Mouse (Mus musculus) lung, embryonic 15.5 days (tissue): ENCODE measurements at regions not wholly inside any gene's neighbourhood (a gene's known extent, or its start where the extent isn't known, plus 50 kb on each side); places are given as distances from the start of the nearest gene placed in this dataset.

Source experiments
- ATAC-seq: fragments of 200-750 bp; cut with Nextera tagmentation; 2 replicates; pipeline ENCODE4 v1.8.0; 2017; ENCODE audit warnings: moderate number of reproducible peaks, borderline replicate concordance; ENCODE audit not compliant: low FRiP score, low TSS enrichment; ENCODE audit errors: extremely low read depth
- H3K27ac ChIP-seq: fragments of 300-500 bp; sonication (generic); 2 replicates; pipeline ENCODE4 v1.5.1; 2015; ENCODE audit warnings: moderate library complexity, mild to moderate bottlenecking, inconsistent platforms
- H3K27me3 ChIP-seq: fragments of 300-500 bp; sonication (generic); 2 replicates; pipeline ENCODE4 v1.6.1; 2015; ENCODE audit warnings: inconsistent platforms
- H3K36me3 ChIP-seq: fragments of 300-500 bp; sonication (generic); 2 replicates; pipeline ENCODE4 v1.6.1; 2015; ENCODE audit warnings: inconsistent platforms
- H3K4me1 ChIP-seq: fragments of 300-500 bp; sonication (generic); 2 replicates; pipeline ENCODE4 v1.6.1; 2015; ENCODE audit warnings: inconsistent platforms
- H3K4me2 ChIP-seq: fragments of 300-500 bp; sonication (generic); 2 replicates; pipeline ENCODE4 v1.6.1; 2015; ENCODE audit warnings: inconsistent platforms, mild to moderate bottlenecking, moderate library complexity
- H3K4me3 ChIP-seq: fragments of 300-500 bp; sonication (generic); 2 replicates; pipeline ENCODE4 v1.5.1; 2015; ENCODE audit warnings: mild to moderate bottlenecking, inconsistent platforms
- H3K9ac ChIP-seq: fragments of 300-500 bp; sonication (generic); 2 replicates; pipeline ENCODE4 v1.6.1; 2015; ENCODE audit warnings: inconsistent platforms
- H3K9me3 ChIP-seq: fragments of 300-500 bp; sonication (generic); 2 replicates; pipeline ENCODE4 v1.6.1; 2016; ENCODE audit warnings: inconsistent platforms
- WGBS: fragments of 180-500 bp; shearing (Covaris S2); methylation state at CpG from one replicate; pipeline ENCODE4 v1.1.7; 2015; 5-methylcytosine and 5-hydroxymethylcytosine counted together

DNA sequence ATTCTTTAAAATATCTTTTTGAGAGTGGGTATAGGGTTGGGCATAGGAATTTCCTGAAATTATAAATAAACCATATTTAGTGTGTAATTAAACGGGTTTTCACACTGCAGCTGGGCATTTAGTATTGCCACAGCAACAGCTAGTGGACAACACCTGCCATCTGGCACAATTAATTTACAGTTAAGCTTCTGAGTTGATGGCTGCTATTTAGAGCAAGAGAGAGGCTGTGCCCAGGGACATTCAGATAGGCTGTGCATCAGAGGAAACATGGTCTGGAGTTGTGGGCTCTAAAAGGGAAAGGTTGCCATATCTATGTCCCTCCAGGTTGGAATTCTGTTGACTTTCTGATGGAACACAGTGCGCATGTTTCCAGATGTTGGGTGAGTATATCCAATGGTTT is 227.1 kb downstream of the Pth2r start:
- Histone ChIP-seq H3K9me3 (no peaks in the 10 kb centered on the region), H3K4me3 (no peak overlapping the region), H3K4me2 (no peak overlapping the region), H3K36me3 (no peaks in the 10 kb centered on the region), H3K27me3 (no peaks in the 10 kb centered on the region), H3K4me1 (no peaks in the 10 kb centered on the region), H3K9ac (no peak overlapping the region), H3K27ac (no peak overlapping the region)
- ATAC-seq: no peak
- WGBS: 79% methylated on average over 2 of the region's 2 CpGs

DNA sequence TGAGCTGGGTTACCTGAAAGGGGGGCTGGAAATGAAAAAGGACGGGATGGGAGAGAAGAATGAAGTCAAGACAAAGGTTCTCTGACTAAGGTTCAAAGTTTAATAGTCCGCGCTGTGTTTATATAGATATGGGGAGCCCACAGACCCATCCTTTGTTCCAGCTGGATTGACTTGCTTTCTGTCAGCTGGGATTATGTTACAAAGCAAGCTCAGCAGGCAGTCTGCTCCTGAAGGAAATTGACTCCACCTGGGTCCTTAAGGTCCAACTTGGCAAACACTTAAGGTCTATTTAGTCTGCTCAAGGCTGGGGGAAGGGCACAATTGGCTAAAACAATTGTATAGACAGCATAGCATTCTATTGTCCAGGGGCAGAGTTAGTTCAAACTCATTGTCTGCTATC is 253.8 kb downstream of the Pth2r start:
- no peaks in the 10 kb centered on the region for H3K4me1 ChIP-seq
- H3K27me3 ChIP-seq: no peaks in the 10 kb centered on the region
- no peaks in the 10 kb centered on the region for H3K36me3 ChIP-seq
- H3K27ac ChIP-seq: no peak overlapping the region
- H3K9ac ChIP-seq: no peak overlapping the region
- no peak overlapping the region for H3K4me3 ChIP-seq
- WGBS: 44% methylated on average over 3 of the region's 3 CpGs
- H3K9me3 ChIP-seq: no peaks in the 10 kb centered on the region
- peak; percentile 23; the same call in 1 of the 2 replicates for ATAC-seq
- H3K4me2 ChIP-seq: no peak overlapping the region

DNA sequence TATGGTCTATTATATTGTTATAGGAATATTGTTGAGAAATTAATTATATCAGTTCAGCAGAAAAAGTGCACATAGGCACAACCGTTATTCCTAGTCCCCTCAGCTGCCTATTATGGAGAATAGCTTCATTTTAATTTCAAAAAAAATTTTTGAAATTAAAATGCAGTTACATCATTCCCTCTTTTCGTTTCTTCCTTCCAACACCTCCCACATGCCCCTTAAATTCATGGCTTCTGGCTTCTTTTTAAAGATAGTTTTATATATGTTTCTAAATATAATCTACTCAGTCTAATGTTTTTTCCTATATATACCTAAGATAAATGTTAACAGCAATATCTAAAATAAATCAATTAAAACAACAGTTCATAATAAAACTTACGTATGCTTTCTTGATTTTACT is 256.7 kb downstream of the Pth2r start:
- Histone ChIP-seq H3K36me3 (no peaks in the 10 kb centered on the region), H3K9ac (no peak overlapping the region), H3K27ac (no peak overlapping the region), H3K27me3 (no peaks in the 10 kb centered on the region), H3K4me3 (no peak overlapping the region), H3K4me1 (no peaks in the 10 kb centered on the region), H3K9me3 (no peaks in the 10 kb centered on the region), H3K4me2 (no peak overlapping the region)
- WGBS: 74% methylated on average over 3 of the region's 3 CpGs
- no peak for ATAC-seq

DNA sequence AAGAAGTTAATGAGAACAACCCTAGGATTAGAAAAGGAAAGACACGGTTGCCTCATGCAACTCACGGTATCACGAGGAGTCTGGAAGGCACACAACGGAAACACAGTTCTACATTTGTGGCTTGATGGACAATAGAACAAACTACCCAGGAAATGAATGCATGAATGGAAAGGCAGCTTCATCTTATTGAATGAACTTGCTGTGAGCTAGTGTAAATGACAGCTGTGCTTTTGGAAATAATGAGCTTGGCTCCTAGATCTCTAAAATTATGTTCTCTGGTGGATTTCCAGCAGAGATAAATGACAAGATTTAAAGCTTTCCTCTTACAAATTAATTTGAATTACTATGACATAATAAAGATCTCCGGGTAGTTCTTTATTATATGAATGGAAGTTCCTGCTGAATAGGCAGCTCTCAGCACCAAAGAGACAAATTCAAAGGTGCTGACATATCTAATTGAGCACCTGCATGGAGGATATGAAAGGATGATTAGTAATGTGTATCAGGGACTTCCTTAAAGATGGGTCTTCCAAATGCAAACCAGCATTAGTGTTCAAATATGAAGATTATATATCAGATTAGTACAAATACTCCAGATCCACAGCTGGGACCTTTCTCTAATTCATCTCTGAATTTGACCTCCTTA is 262.5 kb downstream of the Pth2r start:
- 88% methylated on average over 5 of the region's 5 CpGs for WGBS

DNA sequence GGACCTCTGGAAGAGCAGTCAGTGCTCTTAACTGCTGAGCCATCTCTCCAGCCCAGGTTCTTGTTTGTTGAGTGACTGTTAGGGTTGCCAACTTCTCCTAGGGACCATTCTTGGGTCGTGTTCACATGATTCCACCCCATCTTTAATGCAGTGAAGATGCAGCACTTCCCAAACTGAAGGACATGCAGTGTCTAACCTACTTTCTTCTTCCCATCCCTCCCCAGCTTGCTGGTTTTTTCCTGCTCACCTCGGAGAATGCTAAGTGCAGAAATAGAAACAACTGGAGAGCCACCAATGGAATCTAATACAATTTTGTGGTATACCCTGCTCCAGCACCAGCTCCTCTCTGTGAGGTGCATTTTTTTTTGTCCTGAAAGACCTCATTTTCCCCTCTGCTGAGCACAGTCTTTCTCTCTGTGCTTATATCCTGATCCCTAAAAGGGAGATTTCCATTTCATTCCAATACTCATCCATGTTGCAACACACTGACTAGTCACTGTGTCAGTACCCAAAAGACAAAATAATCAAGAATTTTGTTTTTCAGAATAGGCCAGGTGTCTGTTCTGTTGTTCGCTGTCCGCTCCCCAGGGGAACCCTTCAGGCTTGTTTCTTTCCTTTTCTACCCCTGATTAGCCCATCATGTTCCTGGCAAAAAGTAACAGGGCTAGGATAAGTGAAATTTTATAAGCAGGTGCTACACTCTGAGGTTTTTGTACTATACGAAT is 263.6 kb downstream of the Pth2r start:
- H3K4me3 ChIP-seq: no peak overlapping the region
- 76% methylated on average over 5 of the region's 5 CpGs for WGBS

More for the DNA sequence above, 262.5 kb downstream of the Pth2r start:
- ATAC-seq: no peak
- Histone ChIP-seq H3K4me3 (no peak overlapping the region), H3K4me1 (no peaks in the 10 kb centered on the region), H3K36me3 (no peaks in the 10 kb centered on the region), H3K27ac (no peak overlapping the region), H3K4me2 (no peak overlapping the region), H3K9me3 (no peaks in the 10 kb centered on the region), H3K27me3 (no peaks in the 10 kb centered on the region), H3K9ac (no peak overlapping the region)

DNA sequence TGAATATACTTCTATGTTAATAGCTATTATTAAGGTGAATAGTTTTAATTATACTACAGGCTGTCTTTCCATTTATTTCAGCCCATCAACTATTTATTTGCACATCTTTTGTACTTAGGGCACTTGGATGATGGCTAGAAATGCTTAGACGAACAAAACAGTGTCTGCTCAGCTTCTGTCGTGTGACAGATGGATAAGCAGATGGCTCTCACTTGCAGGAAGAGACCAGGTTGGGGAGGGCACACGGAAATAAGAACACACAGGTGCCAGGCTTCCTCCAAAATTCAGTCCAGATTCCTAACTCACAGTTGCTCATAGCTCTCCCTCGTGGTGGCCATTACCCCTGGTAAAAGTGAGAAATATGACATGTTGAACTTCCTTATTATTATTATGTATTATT is 267.0 kb downstream of the Pth2r start:
- Histone ChIP-seq H3K4me2 (no peak overlapping the region), H3K4me1 (no peaks in the 10 kb centered on the region), H3K9ac (no peak overlapping the region), H3K4me3 (no peak overlapping the region), H3K27me3 (no peaks in the 10 kb centered on the region), H3K27ac (no peak overlapping the region), H3K36me3 (no peaks in the 10 kb centered on the region), H3K9me3 (no peaks in the 10 kb centered on the region)
- no peak for ATAC-seq
- WGBS: 68% methylated on average over 4 of the region's 4 CpGs

More for the DNA sequence above, 263.6 kb downstream of the Pth2r start:
- no peaks in the 10 kb centered on the region for H3K9me3 ChIP-seq
- no peak overlapping the region for H3K9ac ChIP-seq
- H3K27me3 ChIP-seq: no peaks in the 10 kb centered on the region
- H3K36me3 ChIP-seq: no peaks in the 10 kb centered on the region
- ATAC-seq: no peak
- H3K27ac ChIP-seq: no peak overlapping the region
- no peaks in the 10 kb centered on the region for H3K4me1 ChIP-seq
- H3K4me2 ChIP-seq: no peak overlapping the region

DNA sequence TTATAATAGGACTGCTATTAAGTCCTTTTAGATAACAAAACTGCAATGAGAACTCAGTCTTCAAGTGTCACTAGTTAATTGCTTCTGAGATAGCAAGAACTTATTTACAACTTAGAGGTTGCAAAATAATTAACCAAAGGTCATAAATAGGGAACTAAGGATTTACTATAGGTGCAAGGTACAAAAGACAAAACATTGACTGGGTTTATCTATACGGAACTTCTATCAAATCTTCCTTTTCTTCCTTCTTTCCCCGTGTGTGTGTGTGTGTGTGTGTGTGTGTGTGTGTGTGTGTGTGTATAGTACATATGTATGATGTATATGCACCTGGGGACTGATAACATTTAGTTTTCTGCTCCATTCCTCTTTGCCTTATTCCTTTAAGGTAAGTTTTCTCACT is 305.5 kb downstream of the Pth2r start:
- no peaks in the 10 kb centered on the region for H3K27me3 ChIP-seq
- H3K9ac ChIP-seq: no peak overlapping the region
- no peak overlapping the region for H3K4me3 ChIP-seq
- no peaks in the 10 kb centered on the region for H3K36me3 ChIP-seq
- no peak for ATAC-seq
- WGBS: 73% methylated on average over 2 of the region's 2 CpGs
- no peaks in the 10 kb centered on the region for H3K4me1 ChIP-seq
- H3K4me2 ChIP-seq: no peak overlapping the region
- H3K9me3 ChIP-seq: no peaks in the 10 kb centered on the region
- no peak overlapping the region for H3K27ac ChIP-seq

DNA sequence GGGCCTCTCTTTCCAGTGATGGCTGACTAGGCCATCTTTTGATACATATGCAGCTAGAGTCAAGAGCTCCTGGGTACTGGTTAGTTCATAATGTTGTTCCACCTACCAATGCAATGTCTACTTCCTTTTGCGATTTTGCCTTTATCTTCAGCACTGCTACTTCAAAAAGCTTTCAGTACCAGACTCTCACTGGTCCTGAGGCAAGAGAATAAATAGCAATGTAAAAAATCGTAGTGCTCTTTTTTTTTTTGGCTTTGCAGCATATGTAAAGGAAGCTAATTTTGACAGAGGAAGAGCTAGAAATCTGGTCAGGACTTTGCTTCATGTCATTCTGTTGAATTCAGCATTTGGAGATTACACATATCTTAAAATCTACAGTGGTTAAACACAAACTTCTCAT is 291.0 kb upstream of the Crygf start:
- WGBS: 71% methylated on average over 2 of the region's 2 CpGs

DNA sequence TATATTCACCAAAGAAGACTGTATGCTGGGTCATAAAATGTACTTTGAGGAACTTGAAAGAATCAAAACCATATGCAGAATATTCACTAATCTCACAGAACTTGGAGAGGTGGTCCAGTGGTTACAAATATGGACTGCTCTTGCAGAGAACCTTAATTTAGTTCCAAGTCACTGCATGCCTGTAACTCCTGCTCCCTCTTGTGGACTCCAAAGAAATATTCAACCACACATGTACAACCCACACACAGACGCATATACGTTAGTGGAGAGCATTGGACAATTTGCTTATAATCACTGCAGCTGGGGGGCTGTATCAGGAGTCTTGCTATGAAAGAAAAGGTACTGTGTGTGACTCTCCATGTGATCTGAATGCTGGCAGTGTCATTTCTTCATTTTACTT is 271.9 kb upstream of the Crygf start:
- no peak overlapping the region for H3K4me3 ChIP-seq
- ATAC-seq: no peak
- H3K27me3 ChIP-seq: no peaks in the 10 kb centered on the region
- H3K9me3 ChIP-seq: no peaks in the 10 kb centered on the region
- 70% methylated on average over 2 of the region's 2 CpGs for WGBS
- H3K9ac ChIP-seq: no peak overlapping the region
- no peaks in the 10 kb centered on the region for H3K4me1 ChIP-seq
- H3K36me3 ChIP-seq: no peaks in the 10 kb centered on the region
- H3K4me2 ChIP-seq: no peak overlapping the region
- no peak overlapping the region for H3K27ac ChIP-seq

More for the DNA sequence above, 291.0 kb upstream of the Crygf start:
- Histone ChIP-seq H3K27me3 (no peaks in the 10 kb centered on the region), H3K9me3 (no peaks in the 10 kb centered on the region), H3K4me2 (no peak overlapping the region), H3K9ac (no peak overlapping the region), H3K36me3 (no peaks in the 10 kb centered on the region), H3K27ac (no peak overlapping the region), H3K4me1 (no peaks in the 10 kb centered on the region), H3K4me3 (no peak overlapping the region)
- ATAC-seq: no peak

DNA sequence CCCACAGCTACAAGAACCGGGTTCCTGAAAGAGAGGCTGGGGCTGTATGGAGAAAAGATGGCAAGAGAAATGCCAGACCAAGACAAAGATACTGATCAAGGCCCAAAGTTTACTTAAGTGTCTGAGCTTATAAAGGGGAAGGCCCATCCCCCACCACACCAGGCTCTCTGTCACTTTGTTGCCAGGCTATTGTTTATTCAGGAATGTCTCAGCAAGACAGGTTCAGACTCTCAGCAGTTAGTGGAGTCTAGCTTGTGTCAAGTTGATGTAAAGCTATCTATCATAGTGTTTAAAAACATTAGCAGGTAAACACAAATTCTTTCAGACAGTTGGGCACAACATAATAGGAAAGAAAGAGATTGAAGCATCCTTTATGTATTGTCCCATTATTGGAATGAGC is 244.4 kb upstream of the Crygf start:
- Histone ChIP-seq H3K36me3 (no peaks in the 10 kb centered on the region), H3K27ac (no peak overlapping the region), H3K9me3 (no peaks in the 10 kb centered on the region), H3K4me3 (no peak overlapping the region), H3K9ac (no peak overlapping the region), H3K27me3 (no peaks in the 10 kb centered on the region), H3K4me1 (no peaks in the 10 kb centered on the region), H3K4me2 (no peak overlapping the region)
- no peak for ATAC-seq
- 27% methylated on average over 1 of the region's 1 CpGs for WGBS

DNA sequence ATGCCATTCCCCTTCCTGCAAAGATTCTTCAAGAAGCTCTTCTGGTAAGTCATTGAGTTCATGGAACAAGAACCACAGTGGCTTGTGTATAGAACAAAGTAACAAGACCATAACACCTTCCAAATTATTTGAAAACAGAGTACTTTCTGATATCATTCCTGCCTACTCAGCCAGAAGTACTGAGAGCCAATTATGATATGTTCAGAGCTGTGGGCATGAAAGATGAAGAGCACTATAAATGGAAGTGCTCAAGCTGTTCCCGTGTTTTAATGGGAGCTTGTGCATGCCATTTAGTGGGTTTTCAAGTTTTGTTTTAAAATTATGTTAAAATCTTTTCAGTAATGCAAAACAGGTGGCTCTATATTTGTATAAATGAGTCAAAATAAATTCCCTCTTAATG is 239.0 kb upstream of the Crygf start:
- Histone ChIP-seq H3K4me3 (no peak overlapping the region), H3K27me3 (no peaks in the 10 kb centered on the region), H3K9ac (no peak overlapping the region), H3K4me1 (no peaks in the 10 kb centered on the region), H3K27ac (no peak overlapping the region), H3K36me3 (no peaks in the 10 kb centered on the region), H3K4me2 (no peak overlapping the region), H3K9me3 (no peaks in the 10 kb centered on the region)
- WGBS: 73% methylated on average over 1 of the region's 1 CpGs
- no peak for ATAC-seq

DNA sequence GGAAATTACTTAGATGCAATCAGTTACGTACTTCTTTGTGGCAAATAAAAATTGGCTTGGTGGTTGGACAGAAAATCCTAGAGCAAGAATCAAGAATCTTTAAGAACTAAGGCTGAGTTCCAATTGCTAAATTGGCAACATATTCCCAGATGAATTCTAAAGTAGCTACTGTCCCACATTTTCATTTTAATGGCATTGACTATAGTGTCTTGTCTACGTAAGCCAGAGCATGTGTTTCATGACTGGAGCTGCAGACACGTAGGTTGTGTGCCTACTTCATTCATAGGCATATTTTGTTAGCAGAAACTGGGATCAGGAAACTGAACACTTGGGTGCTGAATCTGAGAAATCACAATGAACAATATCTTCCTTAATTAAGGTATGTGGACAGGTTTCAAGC is 196.1 kb upstream of the Crygf start:
- H3K4me1 ChIP-seq: no peaks in the 10 kb centered on the region
- ATAC-seq: no peak

More for the DNA sequence above, 196.1 kb upstream of the Crygf start:
- no peaks in the 10 kb centered on the region for H3K9me3 ChIP-seq
- H3K27ac ChIP-seq: no peak overlapping the region
- no peak overlapping the region for H3K4me2 ChIP-seq
- WGBS: 75% methylated on average over 3 of the region's 3 CpGs
- no peaks in the 10 kb centered on the region for H3K27me3 ChIP-seq
- H3K9ac ChIP-seq: no peak overlapping the region
- H3K4me3 ChIP-seq: no peak overlapping the region
- H3K36me3 ChIP-seq: no peaks in the 10 kb centered on the region
